17 mouse cellular contexts compared by ENCODE assay signal in the genomic region with DNA sequence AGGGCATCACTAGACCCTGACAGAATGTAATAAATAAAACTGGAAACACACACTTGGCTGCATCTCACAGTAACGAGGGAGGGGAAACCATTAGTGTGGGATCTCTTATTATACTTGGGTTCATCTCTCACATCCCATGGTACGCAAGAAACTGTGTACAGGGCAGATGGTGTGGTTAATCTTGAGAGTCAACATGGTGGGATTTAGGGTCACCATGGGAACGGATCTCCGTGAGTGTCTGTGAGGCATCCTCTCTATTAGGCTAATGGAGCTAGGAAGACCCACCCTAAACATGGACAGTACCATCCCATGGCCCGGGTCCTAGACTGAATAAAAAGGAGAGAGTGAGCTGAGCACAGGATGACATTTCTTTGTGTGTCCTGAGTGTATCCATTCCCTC.
"Had no signal": no experiment of that assay in that cellular context is flagged by ENCODE, and none has a peak within 500 bp of the region (broad histone marks: within the 10 kb centered on the region; RNA-seq: fewer than 3 reads in every experiment).

No protein-coding gene starts in this region.

- H3K4me3 ChIP-seq: liver, embryonic 13.5 days; liver, embryonic 15.5 days; lung, embryonic 15.5 days; megakaryocyte, embryonic 14.5 days; midbrain, embryonic 15.5 days; neural tube, embryonic 12.5 days; stomach, embryonic 15.5 days had no signal

- DNase-seq: liver, embryonic 13.5 days; liver, postnatal 0 days; lung, adult 2 months; lung, postnatal 14 days; lung, postnatal 36 days; right cerebral cortex, postnatal 14 days; thymus, adult 2 months; thymus, postnatal 25 days had no signal

- H3K4me1 ChIP-seq: liver, embryonic 15.5 days; lung, embryonic 15.5 days; neural tube, embryonic 12.5 days; stomach, embryonic 15.5 days had no signal

- H3K27ac ChIP-seq: liver, embryonic 13.5 days; liver, embryonic 15.5 days; lung, embryonic 15.5 days; macrophage; midbrain, embryonic 15.5 days; neural tube, embryonic 12.5 days; stomach, embryonic 15.5 days; stomach, postnatal 0 days had no signal

- H3K27me3 ChIP-seq: liver, embryonic 15.5 days; lung, embryonic 15.5 days; midbrain, embryonic 15.5 days; neural tube, embryonic 12.5 days; stomach, embryonic 15.5 days had no signal

- ATAC-seq: liver, postnatal 0 days; lung, postnatal 0 days had no signal

- H3K4me2 ChIP-seq: liver, embryonic 13.5 days; liver, embryonic 15.5 days; lung, embryonic 15.5 days; midbrain, embryonic 15.5 days; neural tube, embryonic 12.5 days; stomach, embryonic 15.5 days had no signal

- H3K36me3 ChIP-seq: liver, embryonic 13.5 days; liver, embryonic 15.5 days; lung, embryonic 15.5 days; midbrain, embryonic 15.5 days; neural tube, embryonic 12.5 days; stomach, embryonic 15.5 days had no signal

- H3K9me3 ChIP-seq: liver, embryonic 13.5 days; liver, embryonic 15.5 days; lung, embryonic 15.5 days; midbrain, embryonic 15.5 days; neural tube, embryonic 12.5 days; stomach, embryonic 15.5 days had no signal

- H3K9ac ChIP-seq: liver, embryonic 13.5 days; liver, embryonic 15.5 days; liver, postnatal 0 days; lung, embryonic 15.5 days; midbrain, embryonic 15.5 days; neural tube, embryonic 12.5 days; stomach, embryonic 15.5 days had no signal
